Mouse (Mus musculus): Measurements from ENCODE around the gene Ints3.

Gene Ints3

GRCm38 (mm10) chr3:90445417-90446200 is 12.2 kb upstream of the Ints3 start:
- no peak for DNase-seq (ENCODE audit: low spot score in 2 of 2)

GRCm38 (mm10) chr3:90443977-90444376 is 10.6 kb upstream of the Ints3 start:
- DNase-seq (ENCODE audit: low spot score in 2 of 2): no peak

- DNase-seq (ENCODE audit: low spot score in 2 of 2): no peak
These were observed 7.3 kb upstream of the Ints3 start for GRCm38 (mm10) chr3:90440756-90441155.

GRCm38 (mm10) chr3:90437131-90437530 is 3.7 kb upstream of the Ints3 start:
- no peak for DNase-seq (ENCODE audit: low spot score in 2 of 2)

- no peak for DNase-seq (ENCODE audit: low spot score in 2 of 2)
These were observed 780 bp upstream of the Ints3 start for GRCm38 (mm10) chr3:90434073-90434730.

- DNase-seq (ENCODE audit: low spot score in 2 of 2): peak in 1 of 2 experiments; percentile 34
These were observed 607 bp downstream of the Ints3 start for GRCm38 (mm10) chr3:90432811-90433219.

GRCm38 (mm10) chr3:90432348-90432747 is 1.1 kb downstream of the Ints3 start:
- DNase-seq (ENCODE audit: low spot score in 2 of 2): no peak

- no peak for DNase-seq (ENCODE audit: low spot score in 2 of 2)
These were observed 3.8 kb downstream of the Ints3 start for GRCm38 (mm10) chr3:90429576-90429975.

GRCm38 (mm10) chr3:90428186-90428585 is 5.2 kb downstream of the Ints3 start:
- no peak for DNase-seq (ENCODE audit: low spot score in 2 of 2)

- no peak for DNase-seq (ENCODE audit: low spot score in 2 of 2)
These were observed 5.8 kb downstream of the Ints3 start for GRCm38 (mm10) chr3:90427574-90427973.

- DNase-seq (ENCODE audit: low spot score in 2 of 2): no peak
These were observed 7.9 kb downstream of the Ints3 start for GRCm38 (mm10) chr3:90425499-90425898.

- DNase-seq (ENCODE audit: low spot score in 2 of 2): no peak
These were observed 9.9 kb downstream of the Ints3 start for GRCm38 (mm10) chr3:90423549-90423948.

- no peak for DNase-seq (ENCODE audit: low spot score in 2 of 2)
These were observed 12.7 kb downstream of the Ints3 start for GRCm38 (mm10) chr3:90420696-90421095.

- no peak for DNase-seq (ENCODE audit: low spot score in 2 of 2)
These were observed 20.4 kb downstream of the Ints3 start for GRCm38 (mm10) chr3:90413011-90413396.

- DNase-seq (ENCODE audit: low spot score in 2 of 2): peak; percentile 63 to 76
These were observed 21.0 kb downstream of the Ints3 start for GRCm38 (mm10) chr3:90412312-90413010.

- DNase-seq (ENCODE audit: low spot score in 2 of 2): no peak
These were observed 24.7 kb downstream of the Ints3 start for GRCm38 (mm10) chr3:90408721-90409120.

- DNase-seq (ENCODE audit: low spot score in 2 of 2): no peak
These were observed 27.0 kb downstream of the Ints3 start for GRCm38 (mm10) chr3:90406414-90406813.

- no peak for DNase-seq (ENCODE audit: low spot score in 2 of 2)
These were observed 28.8 kb downstream of the Ints3 start for GRCm38 (mm10) chr3:90404609-90405008.

- DNase-seq (ENCODE audit: low spot score in 2 of 2): no peak
These were observed 29.3 kb downstream of the Ints3 start for GRCm38 (mm10) chr3:90404121-90404520.

GRCm38 (mm10) chr3:90400993-90401392 is 32.4 kb downstream of the Ints3 start:
- no peak for DNase-seq (ENCODE audit: low spot score in 2 of 2)

- DNase-seq (ENCODE audit: low spot score in 2 of 2): no peak
These were observed 37.8 kb downstream of the Ints3 start for GRCm38 (mm10) chr3:90395629-90396028.

- no peak for DNase-seq (ENCODE audit: low spot score in 2 of 2)
These were observed 40.8 kb downstream of the Ints3 start for GRCm38 (mm10) chr3:90392661-90393060.

GRCm38 (mm10) chr3:90391941-90392340 is 41.5 kb downstream of the Ints3 start:
- DNase-seq (ENCODE audit: low spot score in 2 of 2): no peak

All from cerebellum, postnatal 4 days (tissue).